Mouse (Mus musculus) adipocyte (in vitro differentiated cells): ENCODE measurements around the gene Irgq.
"Not testable (repeated sequence)": the region's sequence is repeated elsewhere in the genome, so short reads cannot be mapped to it uniquely, and the experiment has no call there.

ENCODE experiments used
- DNase-seq: peaks from one replicate; pipeline ENCODE4 v3.0.0-alpha.2; 2016; ENCODE audit warnings: low spot score

Irgq gene

GRCm38 (mm10) chr7:24530062-24530931 is at the start of gene Irgq:
Irgq (plus strand) TSS chr7:24530689.
- DNase-seq = peak; percentile 99

GRCm38 (mm10) chr7:24480986-24481473 is 49.5 kb upstream of the Irgq start:
- DNase-seq = no peak

- DNase-seq = no peak
These were observed 48.8 kb upstream of the Irgq start, which contains the start of gene Cadm4 for GRCm38 (mm10) chr7:24481474-24482207. Cadm4 (plus strand) TSS chr7:24482023.

GRCm38 (mm10) chr7:24482208-24483020 is 48.1 kb upstream of the Irgq start:
- no peak for DNase-seq

GRCm38 (mm10) chr7:24483291-24483690 is 47.2 kb upstream of the Irgq start:
- DNase-seq = not testable (repeated sequence)

- no peak for DNase-seq
These were observed 45.0 kb upstream of the Irgq start for GRCm38 (mm10) chr7:24485481-24485880.

GRCm38 (mm10) chr7:24486654-24487130 is 43.8 kb upstream of the Irgq start:
- no peak for DNase-seq

- no peak for DNase-seq
These were observed 43.1 kb upstream of the Irgq start for GRCm38 (mm10) chr7:24487403-24487802.

GRCm38 (mm10) chr7:24488303-24488702 is 42.2 kb upstream of the Irgq start:
- DNase-seq = no peak

- DNase-seq = no peak
These were observed 30.5 kb upstream of the Irgq start for GRCm38 (mm10) chr7:24499856-24500577.

- no peak for DNase-seq
These were observed 29.6 kb upstream of the Irgq start for GRCm38 (mm10) chr7:24500929-24501328.

GRCm38 (mm10) chr7:24501492-24501891 is 29.0 kb upstream of the Irgq start:
- DNase-seq = no peak

- DNase-seq = no peak
These were observed 26.5 kb upstream of the Irgq start for GRCm38 (mm10) chr7:24504004-24504403.

GRCm38 (mm10) chr7:24504868-24505267 is 25.6 kb upstream of the Irgq start:
- no peak for DNase-seq

GRCm38 (mm10) chr7:24505447-24506064 is 24.9 kb upstream of the Irgq start:
- no peak for DNase-seq

GRCm38 (mm10) chr7:24506065-24506459 is 24.4 kb upstream of the Irgq start:
- no peak for DNase-seq

- peak; percentile 78 for DNase-seq
These were observed 24.0 kb upstream of the Irgq start for GRCm38 (mm10) chr7:24506476-24506837.

- peak; percentile 72 for DNase-seq
These were observed 23.4 kb upstream of the Irgq start, which contains the start of gene Zfp428 for GRCm38 (mm10) chr7:24506838-24507725. Zfp428 (plus strand) TSS chr7:24507006.

- DNase-seq = no peak
These were observed 22.8 kb upstream of the Irgq start for GRCm38 (mm10) chr7:24507726-24508114.

- no peak for DNase-seq
These were observed 18.1 kb upstream of the Irgq start, which contains the start of gene AC161166.1 for GRCm38 (mm10) chr7:24512355-24512754. AC161166.1 (minus strand) TSS chr7:24512455.
